10 mouse cellular contexts compared by ENCODE assay signal in genomic region chrX:71946631-71947030, GRCm38 (mm10). TPM values are rescaled to one million over a fixed set of nuclear protein-coding genes. Genes with fewer than 3 reads are reported as not detected.
A peak's percentile ranks its signal among the peaks of the same experiment; 100 is the strongest.
DNase-seq lines count a peak whose midpoint lies in the region; ATAC-seq and TF ChIP-seq lines count a peak whose summit lies in the region.
"Had no signal": no experiment of that assay in that cellular context is flagged by ENCODE, and none has a peak within 500 bp of the region (broad histone marks: within the 10 kb centered on the region; RNA-seq: fewer than 3 reads in every experiment).

No protein-coding gene starts in this region.

- no peaks in the 10 kb centered on the region for H3K9me3 ChIP-seq in hindbrain, embryonic 14.5 days (ENCODE audit: control insufficient read depth, low read length)
- H3K9me3 ChIP-seq in hindbrain, embryonic 16.5 days (ENCODE audit: control insufficient read depth, low read length) = no peaks in the 10 kb centered on the region
- no peaks in the 10 kb centered on the region for H3K9me3 ChIP-seq in E14TG2a.4 (ENCODE audit: low read length)
- H3K9me3 ChIP-seq in forebrain, embryonic 12.5 days = no peaks in the 10 kb centered on the region
- H3K9me3 ChIP-seq: embryonic facial prominence, embryonic 13.5 days; limb, embryonic 15.5 days had no signal

- no peaks in the 10 kb centered on the region for H3K36me3 ChIP-seq in hindbrain, embryonic 14.5 days (replicated peaks; ENCODE audit: control insufficient read depth, insufficient read depth)
- no peaks in the 10 kb centered on the region for H3K36me3 ChIP-seq in hindbrain, embryonic 16.5 days (ENCODE audit: control insufficient read depth, insufficient read depth, low read length)
- no peaks in the 10 kb centered on the region for H3K36me3 ChIP-seq in E14TG2a.4 (ENCODE audit: insufficient read depth, low read length)
- no peaks in the 10 kb centered on the region for H3K36me3 ChIP-seq in forebrain, embryonic 12.5 days (replicated peaks)
- H3K36me3 ChIP-seq: embryonic facial prominence, embryonic 13.5 days; limb, embryonic 15.5 days had no signal

- H3K4me2 ChIP-seq in hindbrain, embryonic 14.5 days (replicated peaks) = no peak overlapping the region
- H3K4me2 ChIP-seq in hindbrain, embryonic 16.5 days (ENCODE audit: low read length) = no peak overlapping the region
- H3K4me2 ChIP-seq in forebrain, embryonic 12.5 days = no peak overlapping the region
- H3K4me2 ChIP-seq: embryonic facial prominence, embryonic 13.5 days; limb, embryonic 15.5 days had no signal

- ATAC-seq in hindbrain, embryonic 14.5 days (ENCODE audit: low FRiP score) = no peak
- no peak for ATAC-seq in hindbrain, embryonic 16.5 days
- 0 out of 2 replicates have a peak, but pooled peaks have one; percentile 23 for ATAC-seq in forebrain, embryonic 12.5 days (ENCODE audit: low FRiP score)
- ATAC-seq in erythroblast, adult 5-6 weeks (replicated peaks; ENCODE audit: low FRiP score, poor library complexity, severe bottlenecking) = no peak

- peak; percentile 40 for DNase-seq in hindbrain, embryonic 14.5 days (ENCODE audit: low spot score)
- DNase-seq in adrenal gland, postnatal 36 days = peak; percentile 50
- peak; percentile 53 to 61 for DNase-seq in kidney, postnatal 4 days
- peak; percentile 28 to 58 for DNase-seq in lung, postnatal 4 days

- peak; percentile 49 for TF ChIP-seq CTCF in E14TG2a.4 (conservative IDR thresholded peaks at IDR 0.05; ENCODE audit: low read length)

- no peak overlapping the region for H3K9ac ChIP-seq in hindbrain, embryonic 14.5 days
- H3K9ac ChIP-seq in hindbrain, embryonic 16.5 days (ENCODE audit: low read depth, low read length) = no peak overlapping the region
- no peak overlapping the region for H3K9ac ChIP-seq in forebrain, embryonic 12.5 days
- H3K9ac ChIP-seq: embryonic facial prominence, embryonic 13.5 days; limb, embryonic 15.5 days had no signal

- no peaks in the 10 kb centered on the region for H3K27me3 ChIP-seq in hindbrain, embryonic 14.5 days (ENCODE audit: control insufficient read depth, insufficient read depth, low read length)
- H3K27me3 ChIP-seq in hindbrain, embryonic 16.5 days (replicated peaks; ENCODE audit: control insufficient read depth, insufficient read depth, low read length) = no peaks in the 10 kb centered on the region
- no peaks in the 10 kb centered on the region for H3K27me3 ChIP-seq in E14TG2a.4 (ENCODE audit: insufficient read depth, low read length)
- H3K27me3 ChIP-seq in forebrain, embryonic 12.5 days = no peaks in the 10 kb centered on the region

- WGBS in hindbrain, embryonic 14.5 days = 12% methylated on average over 3 of the region's 3 CpGs
- 23% methylated on average over 3 of the region's 3 CpGs for WGBS in hindbrain, embryonic 16.5 days
- 19% methylated on average over 3 of the region's 3 CpGs for WGBS in forebrain, embryonic 12.5 days

- no peak overlapping the region for H3K4me3 ChIP-seq in hindbrain, embryonic 14.5 days (replicated peaks; ENCODE audit: low read length)
- H3K4me3 ChIP-seq in hindbrain, embryonic 16.5 days (ENCODE audit: low read length) = no peak overlapping the region
- H3K4me3 ChIP-seq in E14TG2a.4 (replicated peaks; ENCODE audit: low read length) = no peak overlapping the region
- no peak overlapping the region for H3K4me3 ChIP-seq in forebrain, embryonic 12.5 days (replicated peaks)
- H3K4me3 ChIP-seq: embryonic facial prominence, embryonic 13.5 days; limb, embryonic 15.5 days had no signal

- H3K27ac ChIP-seq in hindbrain, embryonic 14.5 days = no peak overlapping the region
- no peak overlapping the region for H3K27ac ChIP-seq in hindbrain, embryonic 16.5 days (ENCODE audit: low read depth, low read length)
- H3K27ac ChIP-seq in forebrain, embryonic 12.5 days = no peak overlapping the region
- H3K27ac ChIP-seq: embryonic facial prominence, embryonic 13.5 days; limb, embryonic 15.5 days had no signal

- no peaks in the 10 kb centered on the region for H3K4me1 ChIP-seq in hindbrain, embryonic 14.5 days (replicated peaks; ENCODE audit: control insufficient read depth, insufficient read depth, low read length)
- no peaks in the 10 kb centered on the region for H3K4me1 ChIP-seq in hindbrain, embryonic 16.5 days (ENCODE audit: control insufficient read depth, insufficient read depth, low read depth, low read length)
- H3K4me1 ChIP-seq in E14TG2a.4 (replicated peaks; ENCODE audit: low read depth, low read length) = no peaks in the 10 kb centered on the region
- H3K4me1 ChIP-seq in forebrain, embryonic 12.5 days = no peaks in the 10 kb centered on the region
- H3K4me1 ChIP-seq: embryonic facial prominence, embryonic 13.5 days; limb, embryonic 15.5 days had no signal

RNA-seq across cellular contexts. Expression of gene Prrg3, which starts 15.8 kb away (rescaled TPM):
- 12.9 and 14.9 TPM in 2 replicates for polyA plus RNA-seq in hindbrain, embryonic 14.5 days (2014; fragmentation: Nextera tagmentation; extraction: Ambion mirVana)
- polyA plus RNA-seq in hindbrain, embryonic 16.5 days (2015; fragmentation: Nextera tagmentation; extraction: Ambion mirVana) = 13.0 and 14.3 TPM in 2 replicates
- total RNA-seq in adrenal gland, postnatal 36 days (2021) = 10 to 100 TPM; 16.2 to 19.4 TPM
- polyA plus RNA-seq in forebrain, embryonic 12.5 days (2016; fragmentation: Nextera tagmentation; extraction: Ambion mirVana) = 10.9 and 11.8 TPM in 2 replicates
- total RNA-seq in erythroblast, adult 5-6 weeks (2015; ENCODE audit: low replicate concordance) = not detected in 2 replicates
- total RNA-seq in erythroblast, adult 5-6 weeks (2017; ENCODE audit: low replicate concordance) = not detected in 2 replicates

RNA-seq across cellular contexts. Expression of gene Gm1141, which starts 25.8 kb away (rescaled TPM):
- polyA plus RNA-seq in hindbrain, embryonic 14.5 days (2014; fragmentation: Nextera tagmentation; extraction: Ambion mirVana) = 0.36 and 0.59 TPM in 2 replicates
- 0.21 and 0.29 TPM in 2 replicates for polyA plus RNA-seq in hindbrain, embryonic 16.5 days (2015; fragmentation: Nextera tagmentation; extraction: Ambion mirVana)
- under 1 TPM; 0.63 to 0.69 TPM for total RNA-seq in adrenal gland, postnatal 36 days (2021)
- 0.17 and 0.29 TPM in 2 replicates for polyA plus RNA-seq in forebrain, embryonic 12.5 days (2016; fragmentation: Nextera tagmentation; extraction: Ambion mirVana)
- total RNA-seq in erythroblast, adult 5-6 weeks (2015; ENCODE audit: low replicate concordance) = not detected in 2 replicates
- 0.51 TPM in 1 of 2 replicates, not detected in the other for total RNA-seq in erythroblast, adult 5-6 weeks (2017; ENCODE audit: low replicate concordance)
- polyA plus RNA-seq: embryonic facial prominence, embryonic 13.5 days had no signal

RNA-seq across cellular contexts. Expression of gene Fate1, which starts 26.2 kb away (rescaled TPM):
- not detected in 2 replicates for polyA plus RNA-seq in hindbrain, embryonic 14.5 days (2014; fragmentation: Nextera tagmentation; extraction: Ambion mirVana)
- 0.19 TPM in 1 of 2 replicates, not detected in the other for polyA plus RNA-seq in hindbrain, embryonic 16.5 days (2015; fragmentation: Nextera tagmentation; extraction: Ambion mirVana)
- total RNA-seq in adrenal gland, postnatal 36 days (2021) = not detected
- not detected in 2 replicates for polyA plus RNA-seq in forebrain, embryonic 12.5 days (2016; fragmentation: Nextera tagmentation; extraction: Ambion mirVana)
- not detected in 2 replicates for total RNA-seq in erythroblast, adult 5-6 weeks (2015; ENCODE audit: low replicate concordance)
- not detected in 2 replicates for total RNA-seq in erythroblast, adult 5-6 weeks (2017; ENCODE audit: low replicate concordance)
- polyA plus RNA-seq: embryonic facial prominence, embryonic 13.5 days had no signal

RNA-seq across cellular contexts. Expression of gene Cnga2, which starts 45.0 kb away (rescaled TPM):
- polyA plus RNA-seq in hindbrain, embryonic 14.5 days (2014; fragmentation: Nextera tagmentation; extraction: Ambion mirVana) = 0.16 and 0.40 TPM in 2 replicates
- polyA plus RNA-seq in hindbrain, embryonic 16.5 days (2015; fragmentation: Nextera tagmentation; extraction: Ambion mirVana) = 0.19 TPM in 2 replicates
- not detected for total RNA-seq in adrenal gland, postnatal 36 days (2021)
- polyA plus RNA-seq in forebrain, embryonic 12.5 days (2016; fragmentation: Nextera tagmentation; extraction: Ambion mirVana) = 0.11 and 0.47 TPM in 2 replicates
- not detected in 2 replicates for total RNA-seq in erythroblast, adult 5-6 weeks (2015; ENCODE audit: low replicate concordance)
- total RNA-seq in erythroblast, adult 5-6 weeks (2017; ENCODE audit: low replicate concordance) = not detected in 2 replicates
